Mouse (Mus musculus): Measurements from ENCODE around the gene Akr1c18.

The Akr1c18 gene

GRCm38 (mm10) chr13:4101691-4102090 is 48.8 kb downstream of the Akr1c18 start:
- no peak for DNase-seq
